Mouse (Mus musculus) stomach, postnatal 0 days (tissue): Measurements from ENCODE around the gene Tnfsfm13.
"Not testable (repeated sequence)": the region's sequence is repeated elsewhere in the genome, so short reads cannot be mapped to it uniquely, and the experiment has no call there.

Experiments
- CTCF ChIP-seq: IDR thresholded peaks from 2 replicates; pipeline ENCODE4 v1.5.1; 2016; ENCODE audit warnings: antibody characterized with exemption, low read depth, mild to moderate bottlenecking, moderate library complexity
- EP300 ChIP-seq: optimal IDR thresholded peaks from 2 replicates; pipeline ENCODE3; 2016; ENCODE audit warnings: antibody characterized with exemption

DNA sequence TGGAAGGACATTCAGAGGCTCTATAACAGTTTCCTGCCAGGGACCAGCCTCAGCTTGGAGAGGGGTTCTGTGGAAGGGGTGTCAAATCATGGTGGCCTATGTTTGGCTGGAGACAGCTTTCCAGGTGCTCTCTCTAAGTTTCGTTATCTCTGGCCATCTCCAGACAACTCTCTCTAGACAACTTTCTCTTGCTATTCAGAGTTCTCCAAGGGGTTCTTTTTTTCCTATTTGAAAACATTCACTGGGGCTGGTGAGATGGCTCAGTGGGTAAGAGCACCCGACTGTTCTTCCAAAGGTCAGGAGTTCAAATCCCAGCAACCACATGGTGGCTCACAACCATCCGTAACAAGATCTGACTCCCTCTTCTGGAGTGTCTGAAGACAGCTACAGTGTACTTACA, 7.5 kb upstream of the Tnfsfm13 start:
- TF ChIP-seq CTCF, EP300: not testable (repeated sequence)
